ENCODE assay signal across 7 mouse cellular contexts in the genomic region with DNA sequence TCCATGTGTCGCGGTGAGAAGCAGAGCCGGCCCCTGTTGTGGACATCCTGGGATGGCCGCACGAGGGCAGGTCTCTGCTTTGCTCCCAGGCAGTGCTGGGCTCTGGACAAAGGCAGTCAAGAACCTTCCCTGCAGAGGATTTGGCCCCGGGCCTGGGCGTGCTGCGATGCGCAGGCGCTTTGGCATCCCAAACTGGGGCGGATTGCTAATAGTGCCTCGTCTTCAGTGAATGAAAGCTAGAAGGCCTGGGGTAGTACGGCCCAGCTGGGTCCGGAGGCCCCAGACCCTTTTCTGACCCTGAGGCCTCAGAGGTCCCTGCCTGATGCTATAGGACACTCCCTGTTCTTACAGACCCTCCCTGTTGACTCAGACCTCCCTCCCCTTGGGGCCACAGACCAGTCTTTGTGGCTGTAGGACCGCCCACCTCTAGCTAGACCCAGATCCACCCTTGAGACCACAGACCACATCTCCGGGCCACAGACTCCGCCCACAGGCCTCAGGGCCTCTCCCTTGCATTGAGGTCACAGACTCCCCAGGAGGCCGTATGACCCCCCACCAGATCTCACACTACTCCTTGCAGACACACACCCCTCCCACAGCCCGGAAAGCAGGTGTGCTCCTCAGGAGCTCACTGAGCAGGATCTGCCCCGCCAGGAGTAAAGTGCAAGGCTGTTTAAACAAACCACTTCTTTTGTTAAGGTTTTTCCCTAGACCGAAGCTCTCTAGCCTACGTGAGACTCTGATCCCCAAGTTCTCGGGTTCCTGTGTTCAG. TPM values are rescaled to one million over a fixed set of nuclear protein-coding genes. Genes with fewer than 3 reads are reported as not detected.
DNase-seq lines count a peak whose midpoint lies in the region; ATAC-seq lines count a peak whose summit lies in the region.

No protein-coding gene starts in this region.

- no peaks in the 10 kb centered on the region; the same call in 1 of the 2 replicates for H3K9me3 ChIP-seq in stomach, embryonic 16.5 days (replicated peaks; ENCODE audit: control insufficient read depth, low read length)

- no peaks in the 10 kb centered on the region; the same call in 1 of the 2 replicates for H3K27me3 ChIP-seq in stomach, embryonic 16.5 days (ENCODE audit: control insufficient read depth, insufficient read depth, low read length)

- peak; percentile 91 for DNase-seq in adrenal gland, adult 2 months
- peak; percentile 79 for DNase-seq in cerebellum, adult 9-10 months
- peak; percentile 35 to 37 for DNase-seq in frontal cortex, postnatal 14 days (ENCODE audit: low spot score in 2 of 2)
- DNase-seq in layer of hippocampus, postnatal 36 days, result peak; percentile 44 to 68

- WGBS in stomach, embryonic 16.5 days, result 24% methylated on average over 23 of the region's 23 CpGs

- no peaks in the 10 kb centered on the region for H3K36me3 ChIP-seq in stomach, embryonic 16.5 days (ENCODE audit: control insufficient read depth, insufficient read depth, low read length)

- H3K27ac ChIP-seq in stomach, embryonic 16.5 days (ENCODE audit: low read length), result peak overlapping the region; percentile 93

- peak; percentile 23 to 34; a peak in 3 of 4 replicates for ATAC-seq in hematopoietic stem cell, adult 5-6 weeks (replicated peaks in 1 of 2; ENCODE audit: insufficient read depth in 1 of 2, low FRiP score in 2 of 2, low TSS enrichment in 1 of 2, low read depth in 1 of 2, poor library complexity in 2 of 2, severe bottlenecking in 2 of 2)
- peak; percentile 29; the same call in 1 of the 2 replicates for ATAC-seq in megakaryocyte-erythroid progenitor cell, adult 5-6 weeks (replicated peaks; ENCODE audit: low FRiP score, low TSS enrichment, poor library complexity, severe bottlenecking)
- ATAC-seq in stomach, embryonic 16.5 days (ENCODE audit: insufficient read depth, low FRiP score), result peak; percentile 75

- peak overlapping the region; percentile 55; the same call in 1 of the 2 replicates for H3K9ac ChIP-seq in stomach, embryonic 16.5 days (ENCODE audit: low read length)

- 0 out of 2 replicates have a peak overlapping the region, but pooled peaks have one; percentile 14 for H3K4me3 ChIP-seq in stomach, embryonic 16.5 days (replicated peaks; ENCODE audit: low read length)

- peak overlapping the region; percentile 59 for H3K4me2 ChIP-seq in stomach, embryonic 16.5 days (ENCODE audit: low read depth, low read length)

- peaks cover 12% of the 10 kb centered on the region; the same call in 1 of the 2 replicates for H3K4me1 ChIP-seq in stomach, embryonic 16.5 days (ENCODE audit: control insufficient read depth, insufficient read depth, low read length)

RNA-seq across cellular contexts. Expression of gene Ackr3, which starts 1.4 kb away (rescaled TPM):
- 100 to 1,000 TPM in 1 of 2 experiments, 10 to 100 TPM in 1; 90.5 to 175 TPM for total RNA-seq in adrenal gland, adult 2 months (2021)
- polyA plus RNA-seq in adrenal gland, adult 2 months (2012; rRNA removed), result 246 and 317 TPM in 2 replicates
- 0.30 TPM in 1 of 2 replicates, not detected in the other for total RNA-seq in hematopoietic stem cell, adult 5-6 weeks (2017)
- total RNA-seq in layer of hippocampus, postnatal 36 days (2021), result 10 to 100 TPM; 16.3 to 17.0 TPM
- not detected in 2 replicates for total RNA-seq in megakaryocyte-erythroid progenitor cell, adult 5-6 weeks (2014; fragmentation: Nextera tagmentation)
- not detected in 2 replicates for total RNA-seq in megakaryocyte-erythroid progenitor cell, adult 5-6 weeks (2017)
- 22.2 and 29.7 TPM in 2 replicates for polyA plus RNA-seq in stomach, embryonic 16.5 days (2015; fragmentation: Nextera tagmentation; extraction: Ambion mirVana)

RNA-seq across cellular contexts. Expression of gene Iqca, which starts 49.2 kb away (rescaled TPM):
- not detected for total RNA-seq in adrenal gland, adult 2 months (2021)
- not detected in 2 replicates for polyA plus RNA-seq in adrenal gland, adult 2 months (2012; rRNA removed)
- not detected in 2 replicates for total RNA-seq in hematopoietic stem cell, adult 5-6 weeks (2017)
- total RNA-seq in layer of hippocampus, postnatal 36 days (2021), result 1 to 10 TPM in 1 of 2 experiments, under 1 TPM in 1; 0.63 to 1.3 TPM
- not detected in 2 replicates for total RNA-seq in megakaryocyte-erythroid progenitor cell, adult 5-6 weeks (2014; fragmentation: Nextera tagmentation)
- not detected in 2 replicates for total RNA-seq in megakaryocyte-erythroid progenitor cell, adult 5-6 weeks (2017)
- polyA plus RNA-seq in stomach, embryonic 16.5 days (2015; fragmentation: Nextera tagmentation; extraction: Ambion mirVana), result 0.12 TPM in 1 of 2 replicates, not detected in the other

Comparison
In these comparisons a context has a peak if more than half of its experiments do, and no peak if none do; other contexts are left out.
1. Peak in every context shown above with its lines: DNase-seq, ATAC-seq, H3K4me3 ChIP-seq and H3K27ac ChIP-seq.
2. DNase-seq: peak in every context shown above with its lines; median percentile 91 in adrenal gland, adult 2 months; 79 in cerebellum, adult 9-10 months; 56 in layer of hippocampus, postnatal 36 days; 36 in frontal cortex, postnatal 14 days.
3. RNA of gene Ackr3, which starts 1.4 kb away (total RNA-seq): 90.5 to 175 TPM in adrenal gland, adult 2 months and 16.3 to 17.0 TPM in layer of hippocampus, postnatal 36 days; 0.30 TPM in hematopoietic stem cell, adult 5-6 weeks and not detected in megakaryocyte-erythroid progenitor cell, adult 5-6 weeks; every median in the first group is over 10 times any median in the second.